Mouse (Mus musculus) myocyte (in vitro differentiated cells): ENCODE results near the gene Tmprss2. TPM values are rescaled to one million over a fixed set of nuclear protein-coding genes. Genes with fewer than 3 reads are reported as not detected.

Experiments used
- H3K27me3 ChIP-seq: one replicate; pipeline ENCODE4 v1.6.1; 2011; ENCODE audit not compliant: control insufficient read depth, insufficient read depth, insufficient read length
- H3K36me3 ChIP-seq: one replicate; pipeline ENCODE4 v1.6.1; 2011; ENCODE audit not compliant: control insufficient read depth, insufficient read depth
- H3K4me2 ChIP-seq: one replicate; pipeline ENCODE4 v1.6.1; 2011; ENCODE audit warnings: low read depth, control low read depth
- H3K4me3 ChIP-seq: one replicate; pipeline ENCODE4 v1.5.1; 2011; ENCODE audit warnings: mild to moderate bottlenecking, control low read depth, moderate library complexity
- H3K79me2 ChIP-seq: one replicate; pipeline ENCODE4 v1.6.1; 2011; ENCODE audit not compliant: control insufficient read depth, insufficient read depth
- H3ac ChIP-seq: one replicate; pipeline ENCODE4 v1.6.1; 2011; ENCODE audit not compliant: control insufficient read depth, insufficient read length
- CEBPB ChIP-seq: IDR thresholded peaks from 2 replicates; pipeline ENCODE4 v1.6.1; 2011; ENCODE audit warnings: mild to moderate bottlenecking, moderate library complexity; ENCODE audit not compliant: poor library complexity, insufficient read depth, severe bottlenecking
- E2F4 ChIP-seq: IDR thresholded peaks from one replicate; pipeline ENCODE4 v1.6.1; 2011; ENCODE audit warnings: mild to moderate bottlenecking, control low read depth, moderate library complexity; ENCODE audit not compliant: insufficient read depth
- MAX ChIP-seq: IDR thresholded peaks from one replicate; pipeline ENCODE4 v1.6.1; 2011; ENCODE audit warnings: low read depth, mild to moderate bottlenecking, control low read depth
- MYOD1 ChIP-seq, 3 experiments: IDR thresholded peaks; one replicate each; pipeline ENCODE4 v1.6.1; 2011; ENCODE audit warnings: control low read depth in 2 of 3, low read depth in 2 of 3, mild to moderate bottlenecking in 2 of 3, moderate library complexity in 1 of 3; ENCODE audit not compliant: insufficient read length in 2 of 3, control insufficient read depth in 1 of 3
- MYOG ChIP-seq, 3 experiments: IDR thresholded peaks; one replicate each; pipeline ENCODE4 v1.6.1; 2011; ENCODE audit warnings: control low read depth in 2 of 3, low read depth in 2 of 3, mild to moderate bottlenecking in 2 of 3; ENCODE audit not compliant: insufficient read length in 2 of 3, control insufficient read depth in 1 of 3, insufficient read depth in 1 of 3
- POLR2A ChIP-seq: IDR thresholded peaks from one replicate; pipeline ENCODE4 v1.6.1; 2011; ENCODE audit warnings: low read depth, mild to moderate bottlenecking, control low read depth, moderate library complexity; ENCODE audit not compliant: insufficient read length
- POLR2AphosphoS2 ChIP-seq: IDR thresholded peaks from one replicate; pipeline ENCODE4 v1.6.1; 2011; ENCODE audit warnings: low read depth, control low read depth; ENCODE audit not compliant: insufficient read length
- REST ChIP-seq: IDR thresholded peaks from one replicate; pipeline ENCODE4 v1.6.1; 2011; ENCODE audit warnings: mild to moderate bottlenecking, control low read depth, moderate library complexity; ENCODE audit not compliant: insufficient read depth, insufficient read length
- SRF ChIP-seq: IDR thresholded peaks from one replicate; pipeline ENCODE4 v1.6.1; 2011; ENCODE audit warnings: low read depth; ENCODE audit not compliant: control insufficient read depth, insufficient read length
- TCF12 ChIP-seq: IDR thresholded peaks from one replicate; pipeline ENCODE4 v1.6.1; 2011; ENCODE audit warnings: mild to moderate bottlenecking, control low read depth; ENCODE audit not compliant: poor library complexity, insufficient read depth, severe bottlenecking
- TCF3 ChIP-seq: IDR thresholded peaks from one replicate; pipeline ENCODE4 v1.6.1; 2011; ENCODE audit warnings: low read depth, control low read depth; ENCODE audit not compliant: insufficient read length
- USF1 ChIP-seq: IDR thresholded peaks from one replicate; pipeline ENCODE4 v1.6.1; 2011; ENCODE audit warnings: low read depth, mild to moderate bottlenecking, control low read depth, moderate library complexity
- polyA plus RNA-seq: library from polyadenylated mRNA; unstranded; fragments of >200 nt; fragmentation: generic; extraction: Trizol; gene quantifications from one replicate; pipeline ENCODE4 v1.2.1, GENCODE M21; 2012; ENCODE audit warnings: missing spikeins

The Tmprss2 gene
- polyA plus RNA-seq, 1 experiment: 0.05 TPM

- H3ac ChIP-seq: no peak overlapping the region
- H3K4me2 ChIP-seq: no peak overlapping the region
- no peaks in the 10 kb centered on the region for H3K36me3 ChIP-seq
Measured at GRCm38 (mm10) chr16:97568662-97569061, 42.3 kb downstream of the Tmprss2 start.

GRCm38 (mm10) chr16:97544340-97544739 is 66.7 kb downstream of the Tmprss2 start:
- H3K79me2 ChIP-seq: no peaks in the 10 kb centered on the region
- no peaks in the 10 kb centered on the region for H3K36me3 ChIP-seq
- no peak overlapping the region for H3K4me3 ChIP-seq
- no peak overlapping the region for H3K4me2 ChIP-seq
- no peak overlapping the region for H3ac ChIP-seq
- TF ChIP-seq REST: no peak
- no peak for TF ChIP-seq POLR2A
- TF ChIP-seq SRF: no peak
- TF ChIP-seq CEBPB: no peak
- no peak for TF ChIP-seq MYOG (IDR thresholded peaks at IDR 0.05; ENCODE audit: control insufficient read depth in 1 of 3, insufficient read depth in 1 of 3, insufficient read length in 2 of 3, low read depth in 2 of 3)
- no peak for TF ChIP-seq USF1
- TF ChIP-seq MAX: no peak
- TF ChIP-seq TCF3: no peak
- TF ChIP-seq POLR2AphosphoS2: no peak
- TF ChIP-seq TCF12: no peak
- no peak for TF ChIP-seq E2F4
- TF ChIP-seq MYOD1 (IDR thresholded peaks at IDR 0.05; ENCODE audit: control insufficient read depth in 1 of 3, insufficient read length in 2 of 3, low read depth in 2 of 3): no peak
- no peaks in the 10 kb centered on the region for H3K27me3 ChIP-seq

More at GRCm38 (mm10) chr16:97568662-97569061, 42.3 kb downstream of the Tmprss2 start:
- no peaks in the 10 kb centered on the region for H3K79me2 ChIP-seq
- H3K27me3 ChIP-seq: no peaks in the 10 kb centered on the region
- no peak overlapping the region for H3K4me3 ChIP-seq
- TF ChIP-seq MAX (no peak), E2F4 (no peak), REST (no peak), MYOD1 (IDR thresholded peaks at IDR 0.05; ENCODE audit: control insufficient read depth in 1 of 3, insufficient read length in 2 of 3, low read depth in 2 of 3) (no peak), MYOG (IDR thresholded peaks at IDR 0.05; ENCODE audit: control insufficient read depth in 1 of 3, insufficient read depth in 1 of 3, insufficient read length in 2 of 3, low read depth in 2 of 3) (no peak), TCF3 (no peak), POLR2AphosphoS2 (no peak), CEBPB (no peak), TCF12 (no peak), USF1 (no peak), SRF (no peak), POLR2A (no peak)

- Histone ChIP-seq H3K4me3 (no peak overlapping the region), H3K79me2 (no peaks in the 10 kb centered on the region), H3ac (no peak overlapping the region), H3K27me3 (no peaks in the 10 kb centered on the region), H3K4me2 (peak overlapping the region; percentile 83), H3K36me3 (no peaks in the 10 kb centered on the region)
- no peak for TF ChIP-seq TCF3
- no peak for TF ChIP-seq USF1
- no peak for TF ChIP-seq MYOG (IDR thresholded peaks at IDR 0.05; ENCODE audit: control insufficient read depth in 1 of 3, insufficient read depth in 1 of 3, insufficient read length in 2 of 3, low read depth in 2 of 3)
- no peak for TF ChIP-seq SRF
- no peak for TF ChIP-seq REST
- no peak for TF ChIP-seq MAX
- TF ChIP-seq MYOD1 (IDR thresholded peaks at IDR 0.05; ENCODE audit: control insufficient read depth in 1 of 3, insufficient read length in 2 of 3, low read depth in 2 of 3): no peak
- no peak for TF ChIP-seq TCF12
- TF ChIP-seq POLR2A: no peak
- TF ChIP-seq CEBPB: no peak
- TF ChIP-seq POLR2AphosphoS2: no peak
- no peak for TF ChIP-seq E2F4
Measured at GRCm38 (mm10) chr16:97536859-97537258, 74.1 kb downstream of the Tmprss2 start.

DNA sequence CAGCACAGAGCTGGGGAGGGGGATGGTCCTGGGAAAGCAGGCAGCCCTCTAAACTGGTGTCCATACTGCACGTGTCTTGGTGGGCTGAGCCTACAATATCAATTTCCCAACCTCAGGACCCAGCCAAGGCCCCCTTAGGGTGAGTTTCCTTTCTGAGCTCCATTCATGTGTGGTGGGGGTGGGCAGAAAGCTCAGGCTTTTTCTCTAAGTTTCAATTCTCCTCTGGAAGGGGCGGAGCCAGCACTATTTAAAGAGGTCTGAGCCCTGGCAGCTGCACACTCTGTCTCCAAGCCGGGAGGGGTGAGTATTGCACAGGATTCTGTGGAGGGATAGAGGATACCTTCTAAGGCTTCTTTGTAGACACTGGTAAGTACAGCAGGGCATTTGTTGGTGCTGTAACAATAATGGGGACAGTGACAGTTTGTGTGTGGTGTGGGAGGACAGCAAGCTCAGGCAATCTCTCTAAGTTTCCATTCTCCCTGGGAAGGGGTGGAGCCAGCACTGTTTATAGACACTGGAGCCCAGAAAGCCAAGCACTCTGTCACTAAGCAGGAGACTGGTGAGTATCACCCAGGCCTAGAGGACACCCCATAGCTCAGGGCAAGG is 75.1 kb downstream of the Tmprss2 start:
- TF ChIP-seq MYOD1 (IDR thresholded peaks at IDR 0.05; ENCODE audit: control insufficient read depth in 1 of 3, insufficient read length in 2 of 3, low read depth in 2 of 3) (no peak), CEBPB (no peak), POLR2A (no peak), USF1 (no peak), REST (no peak), MYOG (IDR thresholded peaks at IDR 0.05; ENCODE audit: control insufficient read depth in 1 of 3, insufficient read depth in 1 of 3, insufficient read length in 2 of 3, low read depth in 2 of 3) (no peak), SRF (no peak), E2F4 (no peak), POLR2AphosphoS2 (no peak), TCF3 (no peak), MAX (no peak)
- no peaks in the 10 kb centered on the region for H3K79me2 ChIP-seq
- peak overlapping the region; percentile 13 for H3K4me3 ChIP-seq
- H3K36me3 ChIP-seq: no peaks in the 10 kb centered on the region
- no peak overlapping the region for H3ac ChIP-seq
- H3K27me3 ChIP-seq: no peaks in the 10 kb centered on the region
- H3K4me2 ChIP-seq: peak overlapping the region; percentile 83
